Mouse (Mus musculus) layer of hippocampus, adult 18-20 months (tissue): Measurements from ENCODE around the gene Pcnx3. TPM values are rescaled to one million over a fixed set of nuclear protein-coding genes. Genes with fewer than 3 reads are reported as not detected.

Source experiments
- DNase-seq, 2 experiments: peaks; one replicate each; pipeline ENCODE4 v3.0.0; 2022; ENCODE audit warnings: low spot score in 2 of 2
- long read RNA-seq: library from polyadenylated mRNA; stranded (forward); transcript quantifications from one replicate; pipeline ENCODE4 v2.0.0, GENCODE M21; 2021
- total RNA-seq, 2 experiments: library from RNA; stranded (reverse); gene quantifications; 2 replicates each; pipeline ENCODE4 v1.2.3; 2021

Gene Pcnx3
- 10 to 100 TPM; 58.3 to 68.6 TPM for total RNA-seq
- long read RNA-seq, full-length matches to known transcripts = 9 of 57 reads
- long read RNA-seq, partial matches to known transcripts = 23 of 57 reads
- long read RNA-seq, other reads (novel, unspliced or antisense) = 25 of 57 reads

GRCm38 (mm10) chr19:5688200-5689087, at the start of gene Pcnx3, which contains the start of gene Map3k11:
Gene Pcnx3, minus strand, starts transcription at chr19:5688908.
Gene Map3k11, plus strand, starts transcription at chr19:5688742.
- DNase-seq = peak; percentile 98 to 99

GRCm38 (mm10) chr19:5734325-5734724, 45.6 kb upstream of the Pcnx3 start:
- no peak for DNase-seq

GRCm38 (mm10) chr19:5731264-5731978, 42.7 kb upstream of the Pcnx3 start:
- DNase-seq = peak; percentile 85 to 94

- peak in 1 of 2 experiments; percentile 35 for DNase-seq
Observed at GRCm38 (mm10) chr19:5730314-5731186, 41.8 kb upstream of the Pcnx3 start.

GRCm38 (mm10) chr19:5729444-5729815, 40.7 kb upstream of the Pcnx3 start, which contains the start of gene Fam89b:
Gene Fam89b, minus strand, starts transcription at chr19:5729653.
- DNase-seq = peak; percentile 73 to 86

- peak in 1 of 2 experiments; percentile 59 for DNase-seq
Observed at GRCm38 (mm10) chr19:5728631-5729443, 40.1 kb upstream of the Pcnx3 start.

- DNase-seq = peak; percentile 76 to 92
Observed at GRCm38 (mm10) chr19:5727701-5728100, 39.0 kb upstream of the Pcnx3 start.

- DNase-seq = no peak
Observed at GRCm38 (mm10) chr19:5726961-5727578, 38.4 kb upstream of the Pcnx3 start.

GRCm38 (mm10) chr19:5725767-5726515, 37.2 kb upstream of the Pcnx3 start, which contains the start of gene Ehbp1l1:
Gene Ehbp1l1, minus strand, starts transcription at chr19:5726317.
- DNase-seq = no peak

- DNase-seq = no peak
Observed at GRCm38 (mm10) chr19:5725029-5725707, 36.5 kb upstream of the Pcnx3 start.

GRCm38 (mm10) chr19:5724549-5724941, 35.8 kb upstream of the Pcnx3 start:
- no peak for DNase-seq

GRCm38 (mm10) chr19:5723934-5724548, 35.3 kb upstream of the Pcnx3 start:
- DNase-seq = no peak

GRCm38 (mm10) chr19:5722848-5723425, 34.2 kb upstream of the Pcnx3 start:
- no peak for DNase-seq

- DNase-seq = no peak
Observed at GRCm38 (mm10) chr19:5721233-5721632, 32.5 kb upstream of the Pcnx3 start.

- DNase-seq = no peak
Observed at GRCm38 (mm10) chr19:5716955-5717354, 28.2 kb upstream of the Pcnx3 start.

GRCm38 (mm10) chr19:5715793-5716688, 27.3 kb upstream of the Pcnx3 start:
- DNase-seq = peak; percentile 50 to 68
